Mouse (Mus musculus) megakaryocyte, embryonic 14.5 days (primary cell): ENCODE measurements around the gene Hist3h2a.

Source experiments
- FLI1 ChIP-seq: IDR thresholded peaks from 2 replicates; pipeline ENCODE4 v1.6.1; 2012; ENCODE audit warnings: low read length, inconsistent platforms, mixed read lengths
- GATA1 ChIP-seq: IDR thresholded peaks from 3 replicates; pipeline ENCODE4 v1.6.1; 2012; ENCODE audit warnings: mixed read lengths, low read length, inconsistent platforms, borderline replicate concordance

DNA sequence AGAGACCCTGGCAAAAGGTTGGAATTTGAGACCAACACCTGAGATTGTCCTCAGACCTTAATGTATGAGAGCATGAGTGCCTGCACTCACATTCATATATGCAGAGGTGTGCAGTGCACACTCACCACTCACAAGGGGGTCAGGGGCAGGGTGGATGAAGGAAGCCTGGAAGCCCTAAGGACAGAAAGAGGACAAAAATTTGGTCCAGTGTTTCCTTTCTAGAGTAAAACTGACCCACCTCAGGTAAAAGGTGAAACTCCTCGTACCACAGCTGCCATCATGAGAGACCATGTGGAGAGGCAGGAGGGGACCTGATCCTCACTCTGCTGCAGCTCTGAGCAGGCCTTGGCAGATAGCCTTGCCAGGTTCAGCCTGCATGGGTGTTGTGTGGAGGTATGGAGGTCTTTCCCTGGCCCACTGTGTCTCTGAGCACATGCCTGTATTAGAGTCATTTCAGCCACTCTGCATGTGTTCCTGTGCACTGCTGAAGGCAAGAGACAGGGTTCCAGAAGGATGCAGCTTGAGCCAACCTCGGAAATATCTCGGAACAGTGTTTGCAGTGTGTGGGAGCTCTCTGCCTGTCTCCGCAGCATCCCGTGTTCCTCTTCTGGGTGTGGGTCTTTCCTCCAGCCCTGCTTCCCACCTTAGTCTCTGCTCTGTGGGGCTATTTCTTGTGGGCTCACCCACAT, 2.9 kb downstream of the Hist3h2a start:
- TF ChIP-seq GATA1: no peak
- no peak for TF ChIP-seq FLI1
